Mouse (Mus musculus) heart, postnatal 36 days (tissue): Measurements from ENCODE around the gene Nxf7. TPM values are rescaled to one million over a fixed set of nuclear protein-coding genes. Genes with fewer than 3 reads are reported as not detected.
A peak's percentile ranks its signal among the peaks of the same experiment; 100 is the strongest.
"Not testable (repeated sequence)": the region's sequence is repeated elsewhere in the genome, so short reads cannot be mapped to it uniquely, and the experiment has no call there.

ENCODE experiments used
- DNase-seq, 2 experiments: peaks; one replicate each; pipeline ENCODE4 v3.0.0; 2021 to 2022
- intact Hi-C: fragments of 180-260 bp; cut with DNase I; formaldehyde crosslinking; loops from one replicate; pipeline ENCODE4 v1.15.1; 2025
- total RNA-seq, 2 experiments: library from RNA; stranded (reverse); gene quantifications; 2 replicates each; pipeline ENCODE4 v1.2.3; 2021

Nxf7 gene
- under 1 TPM in 1 of 2 experiments, not detected in 1; 0.31 TPM for total RNA-seq

DNA sequence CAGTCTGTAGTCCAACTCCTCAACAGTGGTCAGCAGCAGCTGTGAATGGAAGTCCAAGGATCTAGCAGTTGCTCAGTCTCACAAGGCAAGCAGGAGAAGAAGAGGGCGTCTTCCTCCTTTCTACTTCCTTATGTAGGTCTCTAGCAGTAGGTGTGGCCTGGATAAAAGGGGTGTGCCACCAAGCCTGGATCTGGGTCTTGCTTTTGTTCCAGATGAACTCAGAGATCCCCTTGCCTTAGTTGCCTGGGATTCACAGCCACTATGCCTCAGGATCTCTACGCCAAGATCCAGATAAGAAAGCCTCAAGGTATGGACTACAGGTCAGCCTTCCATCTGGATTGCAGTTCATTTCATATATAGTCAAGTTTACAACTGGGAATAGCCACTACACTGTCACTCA, at the start of gene Nxf7:
TSS of gene Nxf7 (minus strand) at position 101 of the 400 bp plus-strand sequence.
- no peak for DNase-seq
- intact Hi-C loops: loop anchor here (2.0 kb wide), 1 partner anchor 50 kb away; no protein-coding TSS in a partner anchor

GRCm38 (mm10) chrX:135627605-135628004, 29.0 kb upstream of the Nxf7 start, which contains the start of gene Prame:
TSS of gene Prame (minus strand) at chrX:135627705.
- intact Hi-C loops: no loop called here
- DNase-seq: no peak

- peak in 1 of 2 experiments; percentile 2 for DNase-seq
- intact Hi-C loops: loop anchor here (10.0 kb wide), 1 partner anchor 103 kb away; no protein-coding TSS in a partner anchor
Measured at GRCm38 (mm10) chrX:135601298-135602029, 2.9 kb upstream of the Nxf7 start.

GRCm38 (mm10) chrX:135598096-135598495, 481 bp downstream of the Nxf7 start:
- intact Hi-C loops: loop anchor here (2.0 kb wide), 1 partner anchor 51 kb away; no protein-coding TSS in a partner anchor
- no peak for DNase-seq

GRCm38 (mm10) chrX:135576412-135576811, 22.2 kb downstream of the Nxf7 start:
- DNase-seq: no peak
- intact Hi-C loops: no loop called here

DNA sequence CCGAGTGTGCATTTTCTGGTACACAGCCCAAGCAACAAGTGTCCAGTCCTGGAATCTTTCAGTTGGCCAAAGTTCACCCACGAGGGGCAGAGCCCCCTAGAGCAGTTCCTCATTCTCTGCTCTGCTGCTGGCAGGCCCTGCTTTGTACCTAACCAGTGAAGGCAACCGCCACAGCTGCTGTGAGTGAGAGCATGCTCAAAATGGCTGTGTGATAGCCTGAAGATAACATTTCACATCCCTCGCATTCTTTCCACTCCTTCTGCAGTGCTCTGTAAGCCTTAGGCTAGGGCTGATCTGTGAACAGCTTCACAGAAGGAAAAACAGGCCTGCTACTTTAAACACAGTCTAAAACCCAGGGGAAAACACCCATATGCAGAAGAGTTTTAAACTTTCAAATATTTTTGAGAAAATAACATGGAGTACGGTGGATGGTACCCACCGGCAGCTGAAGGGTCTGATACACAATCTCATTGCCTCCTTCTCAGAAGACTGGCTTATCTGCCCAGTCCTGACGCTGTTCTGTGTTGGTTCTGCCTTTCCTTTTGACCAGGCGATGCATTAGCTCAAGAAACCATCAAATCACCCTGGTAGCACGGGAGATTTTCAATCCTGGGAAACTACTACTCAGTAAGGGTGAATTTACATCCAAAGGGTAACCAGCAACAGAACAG, 23.5 kb downstream of the Nxf7 start:
- intact Hi-C loops, DNase-seq: not testable (repeated sequence)

DNA sequence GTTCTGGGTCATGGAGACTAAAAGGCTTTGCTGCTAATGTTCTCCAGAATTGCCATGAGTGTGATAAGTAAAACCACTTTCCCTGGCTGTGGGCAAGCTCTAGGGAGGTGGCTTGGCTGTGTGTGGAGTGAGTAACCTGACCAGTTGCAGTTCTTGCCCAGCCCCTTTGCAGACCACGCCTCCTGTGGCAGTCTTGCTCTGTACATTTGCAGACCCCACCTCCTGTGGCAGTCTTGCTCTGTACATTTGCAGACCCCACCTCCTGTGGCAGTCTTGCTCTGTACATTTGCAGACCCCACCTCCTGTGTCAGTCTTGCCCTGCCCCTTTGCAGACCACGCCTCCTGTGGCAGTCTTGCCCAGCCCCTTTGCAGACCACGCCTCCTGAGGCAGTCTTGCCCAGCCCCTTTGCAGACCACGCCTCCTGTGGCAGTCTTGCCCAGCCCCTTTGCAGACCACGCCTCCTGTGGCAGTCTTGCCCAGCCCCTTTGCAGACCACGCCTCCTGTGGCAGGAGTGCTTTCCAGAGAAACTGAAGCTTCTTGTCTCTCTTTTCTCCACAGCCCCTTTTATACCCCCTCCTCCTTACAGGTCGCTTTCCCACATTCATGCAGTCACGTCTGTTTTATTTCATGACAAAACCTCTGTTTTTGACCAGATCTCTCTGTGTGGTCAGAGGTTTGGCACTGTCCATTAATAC, 24.2 kb downstream of the Nxf7 start:
- DNase-seq, intact Hi-C loops: not testable (repeated sequence)

DNA sequence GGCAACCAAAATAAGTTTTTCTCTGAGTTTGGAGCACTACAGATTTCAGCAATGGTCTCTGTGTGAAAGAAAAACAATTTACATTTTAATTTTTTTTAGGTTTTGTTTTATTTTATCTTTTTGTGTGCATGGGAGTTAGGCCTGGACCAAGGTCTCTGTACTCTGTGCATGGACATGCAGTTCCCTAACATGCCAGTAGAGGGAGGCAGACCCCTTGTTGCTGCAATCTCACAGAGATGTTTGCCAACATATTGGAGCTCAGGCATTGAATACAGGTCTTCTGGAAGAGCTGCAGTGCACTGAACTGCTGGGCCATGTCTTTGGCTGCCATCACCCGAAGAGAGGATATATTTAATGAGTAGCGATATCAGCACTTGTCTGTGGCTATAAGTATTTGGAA, 29.1 kb downstream of the Nxf7 start:
- intact Hi-C loops: loop anchor here (5.0 kb wide), 2 partner anchors 183 to 228 kb away; partner anchors contain the start of gene Bhlhb9
- peak; percentile 31 to 72 for DNase-seq

GRCm38 (mm10) chrX:135564934-135565333, 33.6 kb downstream of the Nxf7 start:
- intact Hi-C loops: loop anchor here (5.0 kb wide), 2 partner anchors 187 to 232 kb away; partner anchors contain the start of gene Bhlhb9
- DNase-seq: not testable (repeated sequence)

DNA sequence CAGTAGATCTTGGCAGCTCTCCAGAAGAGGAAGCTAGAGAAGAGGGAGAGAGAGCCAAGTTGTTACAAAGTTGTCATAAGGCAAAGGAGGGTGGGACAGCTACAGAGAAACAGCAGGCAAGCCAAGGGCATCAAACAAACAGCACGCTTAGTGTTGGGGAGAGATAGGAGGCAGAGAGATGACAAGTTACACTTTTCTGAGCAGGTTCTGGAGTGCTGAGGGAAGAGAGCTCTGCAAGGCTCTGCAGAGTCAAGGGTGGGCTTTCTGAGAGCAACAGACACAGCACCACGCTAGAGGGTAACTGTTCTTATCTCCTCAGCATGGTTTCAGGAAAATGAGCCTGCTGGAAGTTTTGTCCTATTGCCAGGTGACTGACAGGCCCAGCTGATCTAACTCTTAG, 35.7 kb downstream of the Nxf7 start:
- no peak for DNase-seq
- intact Hi-C loops: no loop called here

GRCm38 (mm10) chrX:135561693-135562092, 36.9 kb downstream of the Nxf7 start:
- DNase-seq, intact Hi-C loops: not testable (repeated sequence)

GRCm38 (mm10) chrX:135560933-135561332, 37.6 kb downstream of the Nxf7 start:
- intact Hi-C loops: not testable (repeated sequence)
- peak; percentile 23 to 53 for DNase-seq

DNA sequence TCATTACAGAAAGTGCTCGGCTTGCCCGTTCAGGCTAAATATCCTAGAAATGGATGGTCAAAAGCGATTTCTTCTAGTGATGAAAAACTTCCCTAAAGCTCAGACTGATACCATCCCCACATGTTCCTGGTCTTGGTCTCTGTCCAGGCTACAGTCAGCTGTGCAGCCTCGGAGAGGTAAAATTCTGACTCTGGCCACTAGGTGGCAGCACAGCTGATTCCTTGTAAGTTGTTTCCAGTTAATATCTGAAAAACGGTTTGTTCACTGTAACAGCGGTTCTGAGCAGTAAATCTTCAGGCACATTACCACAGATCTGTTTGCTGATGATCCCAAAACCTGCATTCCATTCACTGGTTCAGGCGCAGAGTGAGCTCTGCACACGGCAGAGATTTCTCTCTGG, 38.9 kb downstream of the Nxf7 start:
- intact Hi-C loops: not testable (repeated sequence)
- peak; percentile 14 to 46 for DNase-seq

Other genes with a start within 250 kb of the Nxf7 start
- not detected for gene Gm5128, start 225.5 kb downstream of the Nxf7 start, total RNA-seq
- gene Gm7903, start 164.9 kb downstream of the Nxf7 start, total RNA-seq: not detected
- gene AV320801, start 104.2 kb downstream of the Nxf7 start, total RNA-seq: not detected
- not detected for gene Prame, start 28.9 kb upstream of the Nxf7 start, total RNA-seq
- gene Tcp11x2, start 95.0 kb upstream of the Nxf7 start, total RNA-seq: not detected
- not detected for gene Tmsb15a, start 126.5 kb upstream of the Nxf7 start, total RNA-seq
- gene Armcx5, start 144.0 kb upstream of the Nxf7 start, total RNA-seq: 1 to 10 TPM; 5.6 to 6.9 TPM
- gene Gprasp1, start 144.0 kb upstream of the Nxf7 start, total RNA-seq: 10 to 100 TPM; 16.4 to 17.5 TPM
- 10 to 100 TPM; 10.6 to 17.6 TPM for gene Bhlhb9, start 198.8 kb upstream of the Nxf7 start, total RNA-seq
- gene Gprasp2, start 240.3 kb upstream of the Nxf7 start, total RNA-seq: 1 to 10 TPM; 1.7 to 1.8 TPM